Mouse (Mus musculus): ENCODE results near the gene Gm10697.
"Not testable (repeated sequence)": the region's sequence is repeated elsewhere in the genome, so short reads cannot be mapped to it uniquely, and the experiment has no call there.

- not testable (repeated sequence) for TF ChIP-seq CHD1 (IDR thresholded peaks at IDR 0.05; ENCODE audit: low read depth, low read length); CTCF (conservative IDR thresholded peaks at IDR 0.05 in 1 of 2, IDR thresholded peaks at IDR 0.05 in 1 of 2; ENCODE audit: low read depth in 2 of 2, low read length in 2 of 2); POLR2A (IDR thresholded peaks at IDR 0.05; ENCODE audit: low read depth, low read length); USF2 (conservative IDR thresholded peaks at IDR 0.05; ENCODE audit: low read depth, low read length); SIN3A (IDR thresholded peaks at IDR 0.05; ENCODE audit: low read length)
Measured at GRCm38 (mm10) chr3:94072544-94072943, at the start of gene Gm10697.

Data from CH12.LX (cell line).